Mouse (Mus musculus) lung, postnatal 10 days (tissue): ENCODE measurements around the gene Plekho2.

ENCODE experiments used
- DNase-seq: peaks from one replicate; pipeline ENCODE4 v3.0.0; 2021

Plekho2 gene

GRCm38 (mm10) chr9:65551035-65551434 is 28.8 kb downstream of the Plekho2 start:
- DNase-seq, result peak; percentile 91

- DNase-seq, result no peak
Measured at GRCm38 (mm10) chr9:65550079-65550831, 29.6 kb downstream of the Plekho2 start.

GRCm38 (mm10) chr9:65549643-65550042 is 30.2 kb downstream of the Plekho2 start:
- DNase-seq, result no peak

GRCm38 (mm10) chr9:65549139-65549538 is 30.7 kb downstream of the Plekho2 start:
- no peak for DNase-seq

GRCm38 (mm10) chr9:65548311-65548710 is 31.5 kb downstream of the Plekho2 start:
- DNase-seq, result no peak

- DNase-seq, result no peak
Measured at GRCm38 (mm10) chr9:65547844-65548243, 32.0 kb downstream of the Plekho2 start.

GRCm38 (mm10) chr9:65547111-65547510 is 32.7 kb downstream of the Plekho2 start:
- no peak for DNase-seq

GRCm38 (mm10) chr9:65546413-65546695 is 33.5 kb downstream of the Plekho2 start:
- DNase-seq, result no peak

GRCm38 (mm10) chr9:65545635-65546412 is 34.0 kb downstream of the Plekho2 start:
- DNase-seq, result no peak

GRCm38 (mm10) chr9:65542111-65542524 is 37.7 kb downstream of the Plekho2 start:
- no peak for DNase-seq

GRCm38 (mm10) chr9:65541126-65542068 is 38.4 kb downstream of the Plekho2 start:
- DNase-seq, result peak; percentile 71

GRCm38 (mm10) chr9:65539697-65540096 is 40.1 kb downstream of the Plekho2 start:
- no peak for DNase-seq

- peak; percentile 66 for DNase-seq
Measured at GRCm38 (mm10) chr9:65537901-65538630, 41.8 kb downstream of the Plekho2 start.

- no peak for DNase-seq
Measured at GRCm38 (mm10) chr9:65536491-65536890, 43.3 kb downstream of the Plekho2 start.

GRCm38 (mm10) chr9:65535789-65536469 is 43.9 kb downstream of the Plekho2 start:
- no peak for DNase-seq

GRCm38 (mm10) chr9:65535191-65535722 is 44.6 kb downstream of the Plekho2 start:
- DNase-seq, result no peak

GRCm38 (mm10) chr9:65534111-65534510 is 45.7 kb downstream of the Plekho2 start:
- no peak for DNase-seq

- DNase-seq, result no peak
Measured at GRCm38 (mm10) chr9:65532986-65533385, 46.9 kb downstream of the Plekho2 start.

GRCm38 (mm10) chr9:65531283-65531682 is 48.6 kb downstream of the Plekho2 start:
- DNase-seq, result no peak

- no peak for DNase-seq
Measured at GRCm38 (mm10) chr9:65529659-65530058, 50.2 kb downstream of the Plekho2 start.

GRCm38 (mm10) chr9:65528417-65529038 is 51.3 kb downstream of the Plekho2 start:
- DNase-seq, result no peak
